Comparison of ENCODE assay signal across 24 mouse cellular contexts in genomic region chr1:34760547-34760946, GRCm38 (mm10).
DNase-seq lines count a peak whose midpoint lies in the region; ATAC-seq lines count a peak whose summit lies in the region.
"Had no signal": no experiment of that assay in that cellular context is flagged by ENCODE, and none has a peak within 500 bp of the region (broad histone marks: within the 10 kb centered on the region; RNA-seq: fewer than 3 reads in every experiment).

No protein-coding gene starts in this region.

- H3K4me3 ChIP-seq in embryonic facial prominence, embryonic 14.5 days (ENCODE audit: low read depth, low read length) = no peak overlapping the region
- H3K4me3 ChIP-seq in embryonic facial prominence, embryonic 10.5 days = no peak overlapping the region
- H3K4me3 ChIP-seq in midbrain, embryonic 11.5 days (ENCODE audit: low read depth, low read length) = no peak overlapping the region
- no peak overlapping the region for H3K4me3 ChIP-seq in midbrain, embryonic 13.5 days (replicated peaks)
- H3K4me3 ChIP-seq: embryonic facial prominence, embryonic 13.5 days; forebrain, embryonic 13.5 days; forebrain, embryonic 15.5 days had no signal

- H3K27me3 ChIP-seq in embryonic facial prominence, embryonic 14.5 days (replicated peaks; ENCODE audit: control insufficient read depth, insufficient read depth, low read length) = no peaks in the 10 kb centered on the region
- no peaks in the 10 kb centered on the region for H3K27me3 ChIP-seq in embryonic facial prominence, embryonic 10.5 days (replicated peaks; ENCODE audit: low read depth, poor library complexity, severe bottlenecking)
- no peaks in the 10 kb centered on the region for H3K27me3 ChIP-seq in midbrain, embryonic 11.5 days (ENCODE audit: control insufficient read depth, insufficient read depth, low read length)
- no peaks in the 10 kb centered on the region for H3K27me3 ChIP-seq in midbrain, embryonic 13.5 days
- H3K27me3 ChIP-seq: forebrain, embryonic 13.5 days; forebrain, embryonic 15.5 days had no signal

- H3K4me1 ChIP-seq in embryonic facial prominence, embryonic 14.5 days (ENCODE audit: control insufficient read depth, insufficient read depth, low read length) = no peaks in the 10 kb centered on the region
- H3K4me1 ChIP-seq in embryonic facial prominence, embryonic 10.5 days = no peaks in the 10 kb centered on the region
- no peaks in the 10 kb centered on the region for H3K4me1 ChIP-seq in midbrain, embryonic 11.5 days (ENCODE audit: control insufficient read depth, insufficient read depth, low read length)
- H3K4me1 ChIP-seq in midbrain, embryonic 13.5 days (replicated peaks) = no peaks in the 10 kb centered on the region
- H3K4me1 ChIP-seq: embryonic facial prominence, embryonic 13.5 days; forebrain, embryonic 13.5 days; forebrain, embryonic 15.5 days had no signal

- DNase-seq in embryonic facial prominence, embryonic 14.5 days (ENCODE audit: low spot score) = peak; percentile 14
- DNase-seq in embryonic facial prominence, embryonic 10.5 days (ENCODE audit: low spot score) = no peak
- peak; percentile 2 for DNase-seq in midbrain, embryonic 11.5 days (ENCODE audit: low spot score, missing footprints)
- peak; percentile 2 for DNase-seq in testis, postnatal 10 days (ENCODE audit: low spot score)
- no peak for DNase-seq in testis, postnatal 14 days (ENCODE audit: low spot score)
- DNase-seq: adrenal gland, adult 8-10 months; adrenal gland, postnatal 14 days; adrenal gland, postnatal 36 days; B cell, adult 2 months; cerebellum, adult 11 months; cerebellum, adult 18-20 months; cerebellum, adult 8-10 months; cerebellum, adult 9-11 months; cerebellum, postnatal 14 days; cerebellum, postnatal 36 days; forebrain, postnatal 0 days had no signal

- H3K9ac ChIP-seq in embryonic facial prominence, embryonic 14.5 days (ENCODE audit: low read depth, low read length) = no peak overlapping the region
- H3K9ac ChIP-seq in midbrain, embryonic 11.5 days (ENCODE audit: low read length) = no peak overlapping the region
- no peak overlapping the region for H3K9ac ChIP-seq in midbrain, embryonic 13.5 days (replicated peaks)
- H3K9ac ChIP-seq: embryonic facial prominence, embryonic 13.5 days; forebrain, embryonic 13.5 days; forebrain, embryonic 15.5 days; forebrain, postnatal 0 days had no signal

- no peaks in the 10 kb centered on the region for H3K9me3 ChIP-seq in embryonic facial prominence, embryonic 14.5 days (ENCODE audit: control insufficient read depth, low read length)
- H3K9me3 ChIP-seq in embryonic facial prominence, embryonic 10.5 days = no peaks in the 10 kb centered on the region
- no peaks in the 10 kb centered on the region for H3K9me3 ChIP-seq in midbrain, embryonic 11.5 days (ENCODE audit: control insufficient read depth, low read length)
- H3K9me3 ChIP-seq in midbrain, embryonic 13.5 days = no peaks in the 10 kb centered on the region
- H3K9me3 ChIP-seq: embryonic facial prominence, embryonic 13.5 days; forebrain, embryonic 13.5 days; forebrain, embryonic 15.5 days; G1E had no signal

- WGBS in embryonic facial prominence, embryonic 14.5 days = 44% methylated on average over 4 of the region's 4 CpGs
- WGBS in embryonic facial prominence, embryonic 10.5 days = 69% methylated on average over 4 of the region's 4 CpGs
- 82% methylated on average over 4 of the region's 4 CpGs for WGBS in midbrain, embryonic 11.5 days
- WGBS in midbrain, embryonic 13.5 days = 84% methylated on average over 4 of the region's 4 CpGs

- no peak overlapping the region for H3K27ac ChIP-seq in embryonic facial prominence, embryonic 14.5 days (replicated peaks; ENCODE audit: low read depth, low read length)
- H3K27ac ChIP-seq in embryonic facial prominence, embryonic 10.5 days (replicated peaks) = no peak overlapping the region
- H3K27ac ChIP-seq in midbrain, embryonic 11.5 days (ENCODE audit: low read depth, low read length) = no peak overlapping the region
- H3K27ac ChIP-seq in midbrain, embryonic 13.5 days = no peak overlapping the region
- H3K27ac ChIP-seq: embryonic facial prominence, embryonic 13.5 days; forebrain, embryonic 13.5 days; forebrain, embryonic 15.5 days had no signal

- no peak overlapping the region for H3K4me2 ChIP-seq in embryonic facial prominence, embryonic 14.5 days (ENCODE audit: low read depth, low read length)
- no peak overlapping the region for H3K4me2 ChIP-seq in midbrain, embryonic 11.5 days
- H3K4me2 ChIP-seq in midbrain, embryonic 13.5 days (replicated peaks) = no peak overlapping the region
- H3K4me2 ChIP-seq: embryonic facial prominence, embryonic 13.5 days; forebrain, embryonic 13.5 days; forebrain, embryonic 15.5 days had no signal

- no peaks in the 10 kb centered on the region for H3K36me3 ChIP-seq in embryonic facial prominence, embryonic 14.5 days (ENCODE audit: control insufficient read depth, insufficient read depth, low read length)
- H3K36me3 ChIP-seq in embryonic facial prominence, embryonic 10.5 days (replicated peaks) = no peaks in the 10 kb centered on the region
- H3K36me3 ChIP-seq in midbrain, embryonic 11.5 days (ENCODE audit: control insufficient read depth, insufficient read depth, low read length) = no peaks in the 10 kb centered on the region
- no peaks in the 10 kb centered on the region for H3K36me3 ChIP-seq in midbrain, embryonic 13.5 days
- H3K36me3 ChIP-seq: embryonic facial prominence, embryonic 13.5 days; forebrain, embryonic 15.5 days; G1E had no signal

- ATAC-seq in embryonic facial prominence, embryonic 14.5 days (ENCODE audit: low read depth) = no peak
- no peak for ATAC-seq in midbrain, embryonic 11.5 days (ENCODE audit: low FRiP score)
- ATAC-seq in midbrain, embryonic 13.5 days = no peak
- ATAC-seq: activated CD4-positive, CD25-positive, alpha-beta regulatory T cell, adult 4 months; CD4-positive, CD25-positive, alpha-beta regulatory T cell, adult 4 months; forebrain, embryonic 13.5 days; forebrain, embryonic 15.5 days; forebrain, postnatal 0 days; Patski had no signal

Comparison
In these comparisons a context has a peak if more than half of its experiments do, and no peak if none do; other contexts are left out.
1. DNase-seq: peak in embryonic facial prominence, embryonic 14.5 days (single experiment), midbrain, embryonic 11.5 days (single experiment) and testis, postnatal 10 days (single experiment); none in embryonic facial prominence, embryonic 10.5 days (single experiment) and testis, postnatal 14 days (single experiment).